Mouse (Mus musculus) kidney, postnatal 25 days (tissue): Measurements from ENCODE around the gene Zfp367.

ENCODE experiments used
- DNase-seq, 2 experiments: peaks; one replicate each; pipeline ENCODE4 v3.0.0; 2021; ENCODE audit warnings: mixed read lengths in 2 of 2

The Zfp367 gene

DNA sequence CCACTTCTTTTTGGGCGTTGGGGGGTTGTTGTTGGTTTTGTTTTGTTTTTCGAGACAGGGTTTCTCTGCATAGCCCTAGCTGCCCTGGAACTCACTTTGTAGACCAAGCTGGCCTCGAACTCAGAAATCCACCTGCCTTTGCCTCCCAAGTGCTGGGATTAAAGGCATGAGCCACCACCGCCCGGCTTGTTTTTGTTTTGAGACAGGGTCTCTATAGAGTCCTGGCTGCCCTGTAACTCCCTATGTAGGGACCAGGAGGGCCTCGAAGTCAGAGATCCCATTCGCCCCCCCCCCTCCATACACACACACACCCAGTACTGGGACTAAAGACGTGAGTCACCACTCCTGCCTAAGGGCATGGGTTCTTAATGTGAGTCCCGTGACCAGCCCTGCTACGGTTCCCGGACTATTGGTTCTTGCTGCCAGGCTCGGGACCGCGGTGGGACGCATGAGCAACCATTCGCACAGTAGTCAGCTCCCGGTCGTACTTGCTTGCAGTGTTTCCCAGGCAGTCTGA, 807 bp upstream of the Zfp367 start:
- peak; percentile 88 to 94 for DNase-seq

DNA sequence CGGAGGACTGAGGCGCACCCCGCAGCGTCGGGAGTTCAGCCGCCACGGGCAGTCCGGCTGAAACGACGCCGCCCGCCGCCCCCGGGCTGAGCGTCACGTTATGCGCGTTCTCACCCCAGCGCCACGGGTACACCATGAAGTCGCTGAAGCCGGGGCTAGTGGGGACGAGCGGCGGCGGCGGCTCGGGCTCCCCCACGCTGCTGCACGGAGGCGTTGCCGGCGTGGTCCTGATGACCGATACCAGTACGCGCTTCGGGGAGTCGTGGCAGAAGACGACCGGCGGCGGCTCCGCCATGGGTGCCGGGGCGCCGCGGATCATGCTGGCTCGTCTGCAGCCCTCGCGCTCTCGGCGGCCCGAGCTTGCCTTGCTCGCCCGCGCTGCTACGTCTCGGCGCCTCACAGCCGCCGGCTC, 325 bp downstream of the Zfp367 start:
- DNase-seq: no peak

GRCm38 (mm10) chr13:64152241-64152669, 747 bp downstream of the Zfp367 start:
- DNase-seq: peak; percentile 91 to 95

DNA sequence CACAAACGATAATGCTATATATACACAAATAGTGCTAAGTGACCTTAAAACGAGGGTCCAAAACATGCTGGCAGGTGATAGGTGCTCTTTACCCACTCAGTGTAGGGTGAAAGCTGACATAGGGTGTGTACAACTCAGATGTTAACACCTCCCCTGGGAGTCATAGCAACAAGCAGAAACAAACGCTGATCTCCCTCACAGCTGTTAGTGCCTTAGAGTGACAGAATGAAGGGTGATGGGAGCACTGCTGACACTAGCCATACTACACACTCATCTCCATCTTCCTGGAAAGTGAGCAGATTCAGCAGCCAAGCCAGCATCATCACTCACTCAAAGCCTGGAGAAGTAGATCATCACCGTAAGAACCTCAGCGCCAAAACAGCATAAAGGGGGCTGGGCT, 2.9 kb downstream of the Zfp367 start:
- DNase-seq: no peak

DNA sequence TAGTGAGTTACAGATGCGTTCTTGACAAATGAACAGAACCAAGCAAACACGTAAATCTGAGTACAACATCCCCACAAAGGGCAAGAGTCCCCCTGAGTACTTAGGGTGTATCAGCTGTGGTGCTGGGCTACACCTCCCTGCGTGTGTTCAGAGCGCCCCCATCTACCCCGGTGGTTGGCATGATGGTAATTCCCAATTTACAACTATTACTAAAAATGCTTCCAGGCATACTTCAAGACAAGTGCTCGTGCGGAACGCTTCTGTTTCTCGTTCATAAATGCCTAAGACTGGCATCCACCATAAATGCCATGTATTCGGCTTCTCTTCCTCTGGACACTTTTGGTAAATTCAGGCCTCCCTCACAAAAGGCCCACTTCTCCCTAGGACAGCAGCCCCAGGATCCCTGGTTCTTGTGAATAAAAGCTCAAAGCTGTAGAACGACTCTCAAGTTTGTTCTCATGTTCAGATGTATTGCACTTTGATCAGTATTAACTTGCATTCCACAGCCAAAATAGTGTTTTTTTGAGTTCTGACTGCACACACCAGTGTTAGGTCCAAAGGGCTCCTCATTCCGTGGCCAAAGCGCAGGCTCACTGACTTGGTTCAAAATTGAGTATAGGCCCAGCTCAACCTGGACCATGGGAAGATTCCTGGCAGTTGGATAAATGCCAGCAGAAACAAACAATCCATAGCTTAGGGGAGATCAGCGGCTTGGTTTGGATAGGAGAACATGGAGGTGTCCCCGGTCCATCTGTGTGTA, 23.2 kb downstream of the Zfp367 start:
- DNase-seq: peak; percentile 69 to 82

DNA sequence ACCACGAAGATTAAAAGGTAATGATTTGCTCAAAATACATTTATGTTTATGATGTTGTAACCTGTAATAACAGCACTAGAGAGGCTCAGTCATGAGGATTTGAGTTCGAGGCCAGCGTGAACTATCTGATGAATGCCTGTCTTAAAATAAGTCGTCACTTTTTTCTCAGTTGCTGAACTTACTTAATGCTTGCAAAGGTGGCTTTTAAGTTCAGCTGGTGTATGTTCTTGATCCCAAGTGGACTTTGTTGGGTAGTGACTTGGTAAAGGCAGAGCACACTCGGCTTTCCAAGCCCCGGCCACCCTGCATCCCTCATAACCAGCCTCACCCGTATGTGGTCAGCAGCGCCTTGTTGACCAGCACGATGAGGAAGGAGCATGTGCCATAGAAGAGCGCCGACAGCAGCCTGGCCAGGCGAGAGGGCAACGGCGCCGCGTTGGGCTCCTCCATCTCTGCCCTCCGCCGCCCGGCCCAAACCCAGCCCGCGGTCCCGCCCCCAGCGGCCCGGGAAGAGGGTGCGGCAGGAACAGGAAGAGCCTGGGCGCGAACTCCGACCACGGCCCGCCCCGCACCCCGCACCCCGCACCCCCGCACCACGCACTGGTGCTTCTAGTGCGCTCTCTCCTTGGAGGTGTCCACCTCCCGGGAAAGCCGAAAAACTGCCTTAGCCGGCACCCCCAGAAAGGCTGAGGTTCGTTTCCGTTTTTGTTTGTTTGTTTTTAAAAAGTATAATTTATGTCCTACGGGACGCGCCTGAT, 24.0 kb downstream of the Zfp367 start, which contains the start of gene Slc35d2:
TSS of gene Slc35d2 (minus strand) at position 511 of the 758 bp plus-strand sequence.
- DNase-seq: peak; percentile 77 to 92

DNA sequence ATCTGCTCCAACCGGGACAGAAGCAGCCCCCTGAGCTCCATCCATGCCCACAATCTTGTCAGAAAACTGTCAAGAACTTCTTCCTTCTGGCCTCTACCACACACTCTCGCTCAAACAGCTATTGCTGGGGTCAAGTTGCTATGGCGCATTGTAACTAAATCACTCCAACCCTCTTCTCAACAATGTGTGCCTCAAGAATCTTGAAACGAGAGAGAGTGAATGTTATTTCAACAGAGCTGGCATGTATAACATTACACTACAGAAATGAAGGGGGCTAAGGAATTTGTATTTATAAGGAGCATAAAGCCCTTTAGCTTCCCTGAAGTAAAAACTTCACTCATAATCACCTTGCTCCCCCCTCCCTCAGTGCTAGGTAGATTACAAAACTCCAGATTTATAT, 26.7 kb downstream of the Zfp367 start:
- DNase-seq: no peak

- DNase-seq: no peak
Measured at GRCm38 (mm10) chr13:64124886-64125285, 28.1 kb downstream of the Zfp367 start.

GRCm38 (mm10) chr13:64123491-64124188, 29.4 kb downstream of the Zfp367 start:
- peak in 1 of 2 experiments; percentile 23 for DNase-seq

DNA sequence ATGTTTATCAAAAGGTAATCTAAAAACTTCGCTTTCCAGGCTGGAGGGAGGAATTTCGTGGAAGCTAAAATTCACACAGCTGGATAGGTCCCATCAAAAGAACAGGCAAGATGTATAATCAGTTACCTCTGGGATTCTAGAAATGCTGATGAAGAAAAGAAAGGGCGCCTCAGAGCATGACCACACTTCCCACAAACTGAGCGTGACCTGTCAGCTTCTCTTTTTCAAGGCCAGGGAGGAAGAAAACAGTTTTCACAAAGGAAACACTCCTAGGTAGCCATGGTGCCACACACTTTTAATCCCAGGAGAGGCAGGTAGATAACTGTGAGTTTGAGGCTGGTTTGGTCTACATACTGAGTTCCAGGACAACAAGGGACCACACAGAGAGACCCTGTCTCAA, 32.2 kb downstream of the Zfp367 start:
- no peak for DNase-seq

DNA sequence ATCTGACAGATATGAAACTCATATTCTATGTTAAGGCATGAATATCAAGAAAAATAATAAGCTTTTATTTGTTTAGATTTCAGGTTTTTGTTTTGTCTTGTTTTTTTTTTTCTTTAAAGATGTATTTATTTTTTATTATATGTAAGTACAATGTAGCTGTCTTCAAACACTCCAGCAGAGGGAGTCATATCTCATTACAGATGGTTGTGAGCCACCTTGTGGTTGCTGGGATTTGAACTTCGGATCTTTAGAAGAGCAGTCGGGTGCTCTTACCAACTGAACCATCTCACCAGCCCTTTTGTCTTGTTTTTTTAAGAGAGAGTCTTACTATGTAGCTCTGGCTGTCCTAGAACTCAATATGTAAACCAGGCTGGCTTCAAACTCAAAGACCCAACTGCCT, 35.6 kb downstream of the Zfp367 start:
- DNase-seq: no peak

GRCm38 (mm10) chr13:64110421-64110820, 42.6 kb downstream of the Zfp367 start:
- no peak for DNase-seq

DNA sequence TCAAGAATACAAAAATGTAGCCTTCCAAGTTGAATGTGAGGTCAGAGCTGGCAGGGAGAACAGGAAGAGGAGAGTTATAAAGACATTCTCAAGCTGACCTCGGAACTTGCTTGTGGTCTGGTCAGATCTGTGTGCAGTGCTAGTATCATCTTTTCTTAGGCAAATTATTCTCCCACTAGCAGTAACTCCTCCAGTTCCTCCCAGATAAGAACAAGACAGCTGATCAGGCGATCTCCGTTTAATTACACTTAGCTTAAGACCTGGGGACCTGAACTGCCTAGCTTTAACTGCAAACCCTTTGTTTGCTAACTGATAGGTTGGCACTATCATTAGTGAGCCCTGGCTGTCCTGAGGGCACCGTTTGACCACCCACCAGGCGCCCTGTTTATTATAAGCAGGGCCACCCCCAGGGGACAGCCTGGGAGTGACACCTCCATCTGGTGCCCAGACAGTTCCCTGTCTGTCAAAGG, 44.6 kb downstream of the Zfp367 start:
- peak in 1 of 2 experiments; percentile 19 for DNase-seq

DNA sequence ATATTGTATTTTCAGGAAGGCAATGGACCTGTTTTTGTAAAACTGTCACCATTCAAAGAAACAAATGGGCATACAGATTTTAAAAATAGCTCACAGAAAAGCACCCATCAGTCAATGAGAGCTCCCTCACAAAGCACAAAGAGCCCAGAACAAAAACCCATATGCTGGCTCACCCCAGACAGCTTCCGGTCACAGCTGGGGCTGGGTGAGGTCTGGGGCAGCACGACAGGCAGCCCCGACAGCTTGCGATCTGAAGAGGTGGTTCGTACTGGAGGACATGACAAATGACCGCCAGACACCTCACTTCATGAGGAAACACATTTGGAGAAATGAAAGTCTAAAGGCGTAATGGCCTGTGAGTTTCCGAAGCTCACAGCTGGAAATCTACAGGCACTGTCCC, 45.5 kb downstream of the Zfp367 start:
- no peak for DNase-seq

DNA sequence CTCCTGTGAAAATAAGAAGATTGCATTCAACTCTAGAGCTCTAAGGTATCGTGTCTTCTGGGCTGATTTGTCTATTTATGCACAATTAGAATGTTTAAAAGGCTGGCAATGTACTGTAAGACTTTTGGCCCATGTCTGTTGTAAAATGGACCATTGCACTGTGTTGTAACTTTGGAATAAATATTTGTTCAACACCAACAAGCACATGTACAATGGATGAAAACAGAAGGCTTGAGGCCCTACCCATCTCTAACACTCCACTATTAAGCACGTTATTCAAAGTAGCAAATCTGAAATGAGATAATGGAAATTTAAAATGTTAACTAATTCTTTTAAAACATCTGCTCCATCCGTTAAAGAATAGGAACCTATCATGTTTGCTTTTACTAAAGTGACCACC, 45.9 kb downstream of the Zfp367 start:
- no peak for DNase-seq

- peak in 1 of 2 experiments; percentile 60 for DNase-seq
Measured at GRCm38 (mm10) chr13:64105690-64106089, 47.3 kb downstream of the Zfp367 start.

- DNase-seq: peak in 1 of 2 experiments; percentile 70
Measured at GRCm38 (mm10) chr13:64100186-64100585, 52.8 kb downstream of the Zfp367 start.

DNA sequence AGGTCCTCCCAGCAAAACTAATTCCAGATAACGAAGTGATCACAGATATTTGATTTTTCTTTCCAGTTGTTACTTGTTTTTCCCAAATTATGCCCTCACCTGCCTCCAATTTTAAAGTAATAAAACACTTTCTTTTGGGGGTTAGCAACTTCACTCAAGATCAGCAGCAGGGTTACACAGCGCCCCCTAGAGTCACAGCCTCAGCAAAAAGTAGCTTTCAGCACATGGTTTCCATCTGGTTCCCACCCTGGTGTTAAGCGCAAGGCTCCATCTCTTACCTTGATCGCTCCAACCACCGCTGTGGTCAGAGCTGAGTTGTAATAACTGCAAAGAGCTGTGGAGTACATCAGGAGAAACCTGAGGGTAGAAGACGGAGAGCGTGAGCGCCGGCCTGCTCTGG, 54.0 kb downstream of the Zfp367 start:
- DNase-seq: peak; percentile 49 to 71

- peak; percentile 60 to 88 for DNase-seq
Measured at GRCm38 (mm10) chr13:64093341-64093740, 59.7 kb downstream of the Zfp367 start.

DNA sequence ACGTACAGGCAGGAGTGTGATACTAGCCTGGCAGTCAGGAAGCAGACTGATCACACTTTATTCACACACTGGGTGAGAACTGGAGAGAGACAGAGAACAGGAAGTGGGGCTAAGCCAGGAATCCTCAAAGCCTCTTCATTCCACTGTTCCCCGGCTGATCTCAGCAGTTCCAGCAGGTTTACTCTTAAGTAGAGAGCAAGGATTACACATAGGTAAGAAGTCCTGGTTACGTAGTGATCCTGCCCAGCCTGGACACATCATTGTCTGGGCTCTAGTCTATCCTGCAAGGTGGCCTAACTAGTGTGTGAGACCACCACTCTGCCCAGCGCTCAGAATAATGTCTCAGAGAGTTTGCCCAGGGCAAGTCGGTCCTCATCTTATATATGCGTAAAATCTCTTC, 60.2 kb downstream of the Zfp367 start:
- no peak for DNase-seq

DNA sequence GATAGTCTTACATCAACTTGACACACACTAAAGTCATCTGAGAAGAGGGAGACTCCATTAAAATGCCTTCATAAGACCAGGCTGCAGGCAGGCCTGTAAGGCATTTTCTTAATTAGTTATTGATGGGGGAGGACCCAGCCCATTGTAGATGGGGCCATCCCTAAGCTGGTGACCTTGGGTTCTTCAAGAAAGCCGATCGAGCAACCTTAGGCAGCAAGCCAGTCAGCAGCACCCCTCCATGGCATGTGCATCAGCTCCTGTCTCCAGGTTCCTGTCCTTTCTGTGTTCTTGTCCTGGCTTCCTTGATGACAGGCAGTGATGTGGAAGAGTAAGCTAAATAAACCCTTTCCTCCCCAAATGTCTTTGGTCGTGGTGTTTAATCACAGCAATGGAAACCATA, 60.9 kb downstream of the Zfp367 start:
- no peak for DNase-seq

GRCm38 (mm10) chr13:64091006-64091405, 62.0 kb downstream of the Zfp367 start:
- no peak for DNase-seq

- no peak for DNase-seq
Measured at GRCm38 (mm10) chr13:64090278-64090677, 62.7 kb downstream of the Zfp367 start.
